Mouse (Mus musculus) testis, adult 2 months (tissue): Measurements from ENCODE around the gene Pdik1l. TPM values are rescaled to one million over a fixed set of nuclear protein-coding genes. Genes with fewer than 3 reads are reported as not detected.

Experiments
- H3K27ac ChIP-seq: fragments of 200-500 bp; 2 replicates; pipeline ENCODE4 v1.5.1; 2012; ENCODE audit warnings: low read depth, low read length; ENCODE audit not compliant: control insufficient read depth, insufficient read depth
- H3K27me3 ChIP-seq: fragments of 200-500 bp; 2 replicates; pipeline ENCODE4 v1.6.1; 2012; ENCODE audit warnings: mild to moderate bottlenecking, low read length, moderate library complexity; ENCODE audit not compliant: control insufficient read depth, insufficient read depth
- H3K36me3 ChIP-seq: fragments of 200-500 bp; 2 replicates; pipeline ENCODE4 v1.6.1; 2012; ENCODE audit warnings: mild to moderate bottlenecking, low read length; ENCODE audit not compliant: control insufficient read depth, insufficient read depth
- H3K4me1 ChIP-seq: fragments of 200-500 bp; 2 replicates; pipeline ENCODE4 v1.6.1; 2012; ENCODE audit warnings: low read length; ENCODE audit not compliant: control insufficient read depth, insufficient read depth
- H3K4me3 ChIP-seq: fragments of 200-500 bp; 2 replicates; pipeline ENCODE4 v1.5.1; 2012; ENCODE audit warnings: low read depth, mild to moderate bottlenecking, low read length, moderate library complexity, mixed read lengths; ENCODE audit not compliant: control insufficient read depth
- CTCF ChIP-seq: fragments of 200-500 bp; IDR thresholded peaks from 2 replicates; pipeline ENCODE4 v1.5.1; 2012; ENCODE audit warnings: low read depth, mild to moderate bottlenecking, inconsistent platforms, low read length, moderate library complexity; ENCODE audit not compliant: control insufficient read depth, insufficient read depth, insufficient replicate concordance
- POLR2A ChIP-seq: fragments of 200-500 bp; IDR thresholded peaks from 2 replicates; pipeline ENCODE4 v1.6.1; 2012; ENCODE audit warnings: low read depth, mild to moderate bottlenecking, inconsistent platforms, low read length, moderate library complexity; ENCODE audit not compliant: control insufficient read depth
- polyA plus RNA-seq: library from polyadenylated mRNA; depleted of rRNA; stranded (reverse); fragments of >200 nt; gene quantifications from 2 replicates; pipeline ENCODE4 v1.2.3, GENCODE M21; 2012

Gene Pdik1l
- polyA plus RNA-seq, 1 experiment, result 6.2 TPM

DNA sequence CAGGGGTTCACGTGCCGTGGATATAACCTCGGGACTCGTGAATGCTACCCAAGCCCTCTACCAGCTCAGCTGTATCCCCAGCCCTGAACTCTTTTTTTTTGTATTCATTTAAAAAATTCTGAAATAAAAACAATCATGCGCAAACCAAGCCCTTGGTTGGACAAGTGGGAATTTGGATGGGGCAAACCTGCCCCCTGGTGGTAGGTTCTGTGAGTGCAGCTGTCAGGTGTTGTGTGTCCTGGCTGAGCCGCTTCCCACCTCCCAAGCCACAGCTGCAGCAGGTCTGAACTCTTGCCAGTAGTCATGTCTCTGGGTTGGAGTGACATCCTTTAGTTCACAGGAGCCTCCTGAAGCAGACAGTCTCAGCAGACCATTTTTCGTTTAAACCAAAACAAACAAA, 4.4 kb upstream of the Pdik1l start:
- TF ChIP-seq POLR2A (no peak), CTCF (peak; percentile 90)
- no peak overlapping the region for H3K4me3 ChIP-seq
- H3K4me1 ChIP-seq, result peaks cover 13% of the 10 kb centered on the region
- H3K27me3 ChIP-seq, result no peaks in the 10 kb centered on the region
- no peak overlapping the region for H3K27ac ChIP-seq
- no peaks in the 10 kb centered on the region for H3K36me3 ChIP-seq

DNA sequence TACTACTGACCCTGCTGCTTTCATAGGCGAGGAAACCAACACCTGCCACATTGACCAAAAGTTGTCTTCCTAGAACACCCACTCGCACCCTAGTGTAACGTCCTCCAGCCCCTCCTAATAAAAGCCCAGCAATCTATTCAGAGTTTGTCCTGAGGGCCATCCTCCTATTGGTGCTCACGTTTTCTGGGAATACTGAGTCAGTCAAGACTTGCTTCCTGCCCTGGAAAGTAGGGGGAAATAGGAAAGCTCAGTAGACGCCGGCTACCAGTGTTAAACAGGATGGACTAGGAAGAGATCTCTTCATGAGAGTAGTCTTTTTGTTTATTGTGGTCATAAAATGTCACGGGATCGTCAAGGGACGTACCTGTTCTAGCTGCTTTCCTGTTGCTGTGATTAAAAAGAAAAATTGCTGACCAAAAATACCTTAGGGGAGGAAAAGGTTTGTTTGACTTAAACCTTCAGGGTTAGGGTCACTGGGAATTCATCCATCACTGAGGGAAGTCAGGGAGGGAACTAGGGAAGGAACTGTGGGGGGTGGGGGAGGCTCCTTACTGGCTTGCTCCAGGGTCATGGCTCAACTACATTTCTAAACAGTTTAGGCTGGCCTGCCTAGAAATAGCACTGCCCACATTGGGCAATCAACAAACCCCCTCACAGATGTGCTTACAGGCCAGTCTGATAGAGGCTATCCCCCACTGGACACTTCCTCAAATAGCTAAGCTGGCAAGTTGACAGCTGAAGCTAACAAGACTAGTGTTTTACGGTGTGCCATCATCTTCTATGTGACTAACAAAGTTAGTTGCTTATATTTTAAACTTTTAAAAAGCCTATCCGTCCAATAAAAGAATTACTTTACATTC, 932 bp upstream of the Pdik1l start:
- Histone ChIP-seq H3K4me3 (no peak overlapping the region), H3K36me3 (no peaks in the 10 kb centered on the region), H3K4me1 (peaks cover 16% of the 10 kb centered on the region), H3K27ac (no peak overlapping the region), H3K27me3 (no peaks in the 10 kb centered on the region)
- no peak for TF ChIP-seq POLR2A
- TF ChIP-seq CTCF, result no peak

DNA sequence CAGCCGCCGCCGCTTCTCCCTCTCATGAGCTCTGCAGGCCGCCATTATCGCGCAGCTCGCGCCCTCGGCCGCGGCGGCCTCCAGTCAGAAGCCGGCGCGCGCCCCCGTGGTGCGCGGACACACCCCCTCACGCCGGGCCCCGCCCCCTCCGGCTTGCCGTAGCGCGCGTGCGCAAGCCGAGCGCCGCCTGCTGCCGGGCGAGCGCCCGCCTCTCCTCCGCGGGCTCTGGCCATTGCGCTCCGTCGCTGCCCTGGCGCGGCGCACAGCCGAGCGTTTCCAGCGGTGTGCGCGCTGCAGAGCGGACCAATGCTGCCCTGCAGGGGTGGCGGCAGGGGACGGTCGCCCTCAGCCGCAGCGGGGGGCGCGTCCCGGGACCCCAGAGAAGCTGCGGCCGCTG, 529 bp downstream of the Pdik1l start:
- Histone ChIP-seq H3K27me3 (no peaks in the 10 kb centered on the region), H3K4me1 (peaks cover 10% of the 10 kb centered on the region), H3K36me3 (no peaks in the 10 kb centered on the region; the same call in 1 of the 2 replicates), H3K27ac (peak overlapping the region; percentile 82), H3K4me3 (peak overlapping the region; percentile 95)
- TF ChIP-seq POLR2A, result peak; percentile 87
- no peak for TF ChIP-seq CTCF

DNA sequence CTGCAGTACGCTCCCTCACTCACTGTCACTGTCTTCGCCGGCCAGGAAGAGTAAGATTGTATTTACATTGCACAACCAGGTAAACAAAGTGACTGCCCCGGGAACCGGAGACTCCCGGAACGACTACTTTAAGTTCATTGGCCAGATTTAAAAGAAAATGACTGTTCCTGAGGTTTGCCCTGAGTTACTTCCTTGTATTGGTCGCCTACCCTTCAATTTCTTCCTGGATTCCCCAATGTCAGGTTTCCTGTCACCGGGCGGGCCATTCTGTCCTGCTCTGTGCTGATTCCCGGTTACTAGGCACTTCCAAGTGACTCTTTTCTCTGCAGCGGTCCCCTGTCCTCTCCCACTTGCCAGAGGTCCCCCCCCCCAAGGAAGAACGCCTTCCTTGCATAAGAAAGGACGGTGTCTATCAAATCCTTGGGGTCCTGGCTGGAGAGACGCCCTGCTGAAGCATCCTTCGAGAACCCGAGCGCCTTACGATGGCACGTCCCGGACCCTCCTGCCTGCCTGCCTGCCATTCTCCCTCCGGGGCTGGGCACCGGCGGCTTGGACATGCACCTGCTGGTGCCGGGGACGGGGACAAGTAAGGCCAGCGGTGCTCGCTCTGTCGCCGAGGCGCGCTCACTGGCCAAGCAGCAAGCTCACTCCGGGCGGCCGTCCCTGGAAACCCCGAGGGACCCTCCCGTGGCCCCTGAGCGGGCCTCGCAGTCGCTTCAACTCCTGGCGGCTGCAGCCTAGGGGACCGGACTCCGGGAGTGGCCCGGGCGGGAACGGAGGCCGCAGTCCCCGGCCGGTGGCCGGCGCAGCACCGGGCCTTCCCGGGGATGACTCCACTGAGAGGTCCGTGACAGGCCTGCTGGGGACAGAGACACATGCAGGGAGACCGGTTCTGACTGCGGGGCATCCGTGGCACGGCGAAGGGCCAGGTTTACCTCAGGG, 1.2 kb downstream of the Pdik1l start:
- TF ChIP-seq CTCF (no peak), POLR2A (no peak)
- H3K36me3 ChIP-seq, result no peaks in the 10 kb centered on the region; the same call in 1 of the 2 replicates
- peak overlapping the region; percentile 82 for H3K27ac ChIP-seq
- H3K4me1 ChIP-seq, result peaks cover 10% of the 10 kb centered on the region
- no peaks in the 10 kb centered on the region for H3K27me3 ChIP-seq
- H3K4me3 ChIP-seq, result peak overlapping the region; percentile 95

DNA sequence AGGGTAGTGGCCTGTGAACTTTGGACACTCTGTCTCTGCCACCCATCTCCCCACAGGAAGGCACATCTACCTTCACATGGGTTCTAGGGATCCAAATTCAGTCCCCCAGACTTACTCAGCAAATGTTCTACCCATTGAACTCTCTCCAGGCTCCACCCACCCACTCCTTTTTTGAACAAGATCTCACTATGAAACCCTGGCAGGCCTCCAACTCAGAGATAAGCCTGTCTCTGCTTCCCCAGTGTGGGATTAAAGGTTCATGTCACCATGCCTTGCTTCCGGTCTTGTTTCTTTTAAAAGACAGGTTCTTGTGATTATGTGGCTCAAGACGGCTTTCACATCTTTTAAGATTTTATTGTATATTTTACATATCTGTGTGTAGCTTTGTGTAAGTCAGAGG, 2.8 kb downstream of the Pdik1l start:
- Histone ChIP-seq H3K4me1 (peaks cover 10% of the 10 kb centered on the region), H3K4me3 (no peak overlapping the region), H3K36me3 (no peaks in the 10 kb centered on the region; the same call in 1 of the 2 replicates), H3K27ac (no peak overlapping the region), H3K27me3 (no peaks in the 10 kb centered on the region)
- TF ChIP-seq POLR2A (no peak), CTCF (no peak)

DNA sequence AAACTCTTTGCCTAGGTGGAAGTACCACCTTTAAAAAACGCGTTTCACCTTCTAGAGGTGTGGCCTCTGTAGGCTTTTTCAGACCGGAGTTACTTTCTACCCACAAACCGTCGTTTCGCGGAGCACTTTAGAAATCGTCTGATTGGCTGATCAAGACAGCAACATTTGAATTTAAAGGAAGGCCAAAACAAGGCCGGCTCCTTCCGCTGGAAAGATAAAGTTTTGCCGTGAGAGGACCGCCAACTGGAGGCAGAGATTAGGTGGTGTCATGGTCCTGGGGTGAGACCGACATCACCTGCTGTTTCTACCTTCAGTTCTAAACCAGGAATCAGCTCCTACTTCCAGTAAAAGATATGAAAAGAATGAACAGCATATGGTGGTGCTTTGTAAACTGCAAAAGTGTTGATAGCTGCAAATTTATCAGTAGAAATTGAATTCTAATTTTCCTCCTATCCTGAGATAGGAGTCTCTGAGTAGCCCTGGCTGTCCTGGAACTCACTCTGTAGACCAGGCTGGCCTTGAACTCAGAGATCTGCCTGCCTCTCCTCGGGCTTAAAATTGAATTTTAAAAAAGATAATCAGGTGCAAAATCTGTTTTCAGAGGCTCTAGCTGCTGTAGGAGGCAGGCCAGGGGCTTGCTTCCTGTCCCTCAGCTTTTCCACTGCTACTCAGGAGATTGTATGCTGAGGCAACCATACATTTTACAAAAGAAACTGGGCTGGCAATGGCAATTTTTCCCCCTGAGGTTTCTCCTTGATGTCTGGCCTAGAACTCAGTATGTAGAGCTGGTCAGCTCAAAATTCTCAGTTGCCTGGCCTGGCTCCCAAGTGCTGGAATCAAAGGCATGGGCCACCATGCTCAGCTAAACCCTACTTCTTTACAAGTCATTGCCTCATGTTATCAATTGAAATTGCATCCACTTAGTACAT, 14.0 kb downstream of the Pdik1l start:
- Histone ChIP-seq H3K27me3 (no peaks in the 10 kb centered on the region), H3K36me3 (no peaks in the 10 kb centered on the region; the same call in 1 of the 2 replicates), H3K4me1 (peaks cover 4% of the 10 kb centered on the region), H3K4me3 (no peak overlapping the region; the same call in none of the 2 replicates), H3K27ac (no peak overlapping the region)
- TF ChIP-seq POLR2A, result no peak
- no peak for TF ChIP-seq CTCF
